Mouse (Mus musculus) Muller cell, postnatal 12 days (primary cell): ENCODE measurements around the gene Scgb2b18.
"Not testable (repeated sequence)": the region's sequence is repeated elsewhere in the genome, so short reads cannot be mapped to it uniquely, and the experiment has no call there.

Source experiments
- DNase-seq: peaks from one replicate; pipeline ENCODE4 v3.0.0-alpha.2; 2015; ENCODE audit errors: inconsistent ontology term

Scgb2b18 gene

DNA sequence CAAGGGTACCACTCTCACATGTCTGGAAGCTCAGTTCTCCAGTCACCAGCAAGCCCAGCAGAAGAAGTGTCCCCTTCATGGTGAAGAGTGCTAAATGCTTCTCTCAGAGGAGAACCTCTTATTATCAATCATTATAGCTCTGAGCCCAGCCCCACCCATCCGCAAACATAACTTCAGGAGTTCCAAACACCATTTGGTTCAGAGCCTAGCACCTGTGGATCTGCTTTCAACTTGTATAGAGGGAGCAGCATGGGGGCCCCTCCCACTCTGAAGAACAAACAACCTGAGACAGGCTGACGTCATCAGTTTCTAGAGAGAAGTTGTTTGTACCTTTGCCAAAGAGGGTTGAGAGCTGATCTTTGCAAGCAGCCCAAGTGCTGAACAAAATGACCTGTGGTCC lies at the start of gene Scgb2b18:
Scgb2b18 (minus strand) TSS at position 101 of the 400 bp plus-strand sequence.
- not testable (repeated sequence) for DNase-seq

DNA sequence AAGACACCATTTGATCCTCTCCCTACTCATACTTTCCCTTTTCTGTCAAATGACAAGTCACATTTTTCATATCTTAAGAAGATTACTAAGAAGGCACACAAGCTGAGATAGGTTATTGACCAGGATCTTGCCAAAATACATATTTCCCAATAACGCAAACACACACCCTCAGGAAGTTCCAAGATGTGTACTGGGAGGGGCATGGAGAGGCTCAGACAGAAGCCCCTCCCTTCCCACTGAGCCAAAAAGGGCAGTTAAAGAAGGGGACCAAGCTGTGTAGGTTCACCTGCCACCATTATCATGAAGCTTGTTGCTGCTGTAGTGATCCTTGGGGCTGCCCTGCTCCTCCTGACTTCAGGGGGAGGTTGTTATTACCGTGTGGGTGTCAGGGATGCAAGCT lies 11.6 kb upstream of the Scgb2b18 start, which contains the start of gene Scgb1b18:
Scgb1b18 (plus strand) TSS at position 301 of the 400 bp plus-strand sequence.
- not testable (repeated sequence) for DNase-seq
